Mouse (Mus musculus) G1E (cell line): ENCODE data around the gene Gm9837. TPM values are rescaled to one million over a fixed set of nuclear protein-coding genes. Genes with fewer than 3 reads are reported as not detected.

Source experiments
- ATAC-seq: 2 replicates; pipeline ENCODE4 v1.8.0; 2016; ENCODE audit warnings: mild to moderate bottlenecking; ENCODE audit not compliant: insufficient number of reproducible peaks, poor library complexity, low FRiP score, severe bottlenecking; ENCODE audit errors: extremely low read depth
- DNase-seq: peaks from one replicate; pipeline ENCODE4 v3.0.0; 2012; ENCODE audit warnings: low spot score
- H3K27me3 ChIP-seq: 2 replicates; pipeline ENCODE4 v1.6.1; 2012; ENCODE audit warnings: mild to moderate bottlenecking, low read length, inconsistent platforms; ENCODE audit not compliant: insufficient read depth
- H3K36me3 ChIP-seq: replicated peaks from 2 replicates; pipeline ENCODE3; 2012; ENCODE audit warnings: mild to moderate bottlenecking, inconsistent platforms
- H3K4me1 ChIP-seq: 2 replicates; pipeline ENCODE4 v1.6.1; 2012; ENCODE audit warnings: low read depth, low read length, inconsistent platforms, mixed read lengths; ENCODE audit not compliant: insufficient read depth
- H3K4me3 ChIP-seq: 2 replicates; pipeline ENCODE4 v1.5.1; 2012; ENCODE audit warnings: low read depth, mild to moderate bottlenecking, inconsistent platforms, low read length, moderate library complexity, mixed read lengths
- H3K9me3 ChIP-seq: replicated peaks from 2 replicates; pipeline ENCODE4 v1.6.1; 2012; ENCODE audit warnings: inconsistent platforms
- CTCF ChIP-seq: IDR thresholded peaks from 2 replicates; pipeline ENCODE4 v1.5.1; 2012; ENCODE audit warnings: low read depth, low read length, inconsistent platforms, mixed read lengths
- GATA1 ChIP-seq: IDR thresholded peaks from 2 replicates; pipeline ENCODE4 v1.6.1; 2012; ENCODE audit warnings: borderline replicate concordance, low read length, inconsistent platforms, mixed read lengths
- GATA2 ChIP-seq: IDR thresholded peaks from 2 replicates; pipeline ENCODE4 v1.6.1; 2012; ENCODE audit warnings: low read depth, low read length, inconsistent platforms, borderline replicate concordance
- POLR2AphosphoS5 ChIP-seq: IDR thresholded peaks from 2 replicates; pipeline ENCODE4 v1.6.1; 2012; ENCODE audit warnings: low read depth, low read length, inconsistent platforms; ENCODE audit not compliant: insufficient replicate concordance
- TAL1 ChIP-seq: conservative IDR thresholded peaks from 2 replicates; pipeline ENCODE4 v1.6.1; 2012; ENCODE audit warnings: low read depth, low read length, inconsistent platforms, mixed read lengths
- polyA plus RNA-seq: library from polyadenylated mRNA; stranded (reverse); fragments of >175 nt; gene quantifications from 2 replicates; pipeline ENCODE4 v1.2.3, GENCODE M21; 2012
- total RNA-seq, 2 experiments: library from RNA; stranded (forward) in 1 of 2; stranded (reverse) in 1 of 2; fragments of 200-1000 nt in 1 of 2; fragments of >200 nt in 1 of 2; fragmentation: Nextera tagmentation in 1 of 2; gene quantifications; 2 replicates each; pipeline ENCODE4 v1.2.3; 2014 to 2017

Gene Gm9837
- total and polyA plus RNA-seq, 3 experiments, result 0.16 TPM; not detected in 2

DNA sequence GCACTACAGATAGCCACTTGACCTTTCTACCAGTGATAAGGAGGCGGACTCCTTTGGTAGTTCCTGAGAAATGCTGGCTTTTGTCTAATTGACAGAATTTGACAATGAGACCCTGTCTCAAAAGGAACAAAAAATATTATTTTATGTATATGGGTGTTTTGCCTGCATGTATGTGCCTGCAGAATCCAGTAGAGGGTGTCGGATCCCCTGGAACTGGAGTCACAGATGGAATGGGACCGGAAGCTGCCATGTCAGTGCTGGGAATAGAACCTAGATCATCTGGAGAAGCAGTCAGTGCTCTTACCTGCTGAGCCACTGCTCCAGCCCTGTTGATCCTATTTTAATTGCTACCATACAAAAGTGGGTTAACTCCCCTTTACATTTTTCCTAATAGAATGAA lies 2.4 kb upstream of the Gm9837 start:
- peaks cover 33% of the 10 kb centered on the region for H3K4me1 ChIP-seq
- H3K4me3 ChIP-seq, result no peak overlapping the region
- TF ChIP-seq CTCF (no peak), GATA1 (no peak), POLR2AphosphoS5 (no peak), TAL1 (no peak), GATA2 (no peak)
- DNase-seq (no peak), ATAC-seq (no peak)
- no peaks in the 10 kb centered on the region for H3K36me3 ChIP-seq
- peaks cover 44% of the 10 kb centered on the region for H3K27me3 ChIP-seq
- no peaks in the 10 kb centered on the region for H3K9me3 ChIP-seq

GRCm38 (mm10) chr11:53469294-53469967 lies 848 bp downstream of the Gm9837 start:
- DNase-seq (no peak), ATAC-seq (no peak)
- Histone ChIP-seq H3K27me3 (peaks cover 69% of the 10 kb centered on the region), H3K9me3 (no peaks in the 10 kb centered on the region), H3K4me3 (no peak overlapping the region), H3K4me1 (peaks cover 43% of the 10 kb centered on the region), H3K36me3 (no peaks in the 10 kb centered on the region)
- TF ChIP-seq GATA2, result no peak
- no peak for TF ChIP-seq GATA1
- no peak for TF ChIP-seq CTCF
- no peak for TF ChIP-seq POLR2AphosphoS5
- TF ChIP-seq TAL1, result no peak

- TF ChIP-seq CTCF, result peak; percentile 26; the same call in 1 of the 2 replicates
- no peak for TF ChIP-seq GATA1
- H3K4me3 ChIP-seq, result peak overlapping the region; percentile 48; the same call in 1 of the 2 replicates
- DNase-seq, result no peak
- H3K27me3 ChIP-seq, result peaks cover 71% of the 10 kb centered on the region
- no peaks in the 10 kb centered on the region for H3K36me3 ChIP-seq
- ATAC-seq, result no peak
- H3K4me1 ChIP-seq, result peaks cover 44% of the 10 kb centered on the region
- peaks cover 8% of the 10 kb centered on the region for H3K9me3 ChIP-seq
These were observed 3.9 kb downstream of the Gm9837 start for GRCm38 (mm10) chr11:53466231-53466971.

GRCm38 (mm10) chr11:53463551-53464424 lies 6.5 kb downstream of the Gm9837 start:
- no peak for TF ChIP-seq CTCF
- TF ChIP-seq GATA2, result no peak
- no peak for TF ChIP-seq GATA1
- TF ChIP-seq TAL1, result no peak
- no peak for TF ChIP-seq POLR2AphosphoS5
- Histone ChIP-seq H3K4me3 (peak overlapping the region; percentile 17; the same call in 1 of the 2 replicates), H3K27me3 (peaks cover 58% of the 10 kb centered on the region), H3K36me3 (no peaks in the 10 kb centered on the region), H3K9me3 (peaks cover 8% of the 10 kb centered on the region), H3K4me1 (peaks cover 27% of the 10 kb centered on the region)
- no peak for DNase-seq
- no peak for ATAC-seq

DNA sequence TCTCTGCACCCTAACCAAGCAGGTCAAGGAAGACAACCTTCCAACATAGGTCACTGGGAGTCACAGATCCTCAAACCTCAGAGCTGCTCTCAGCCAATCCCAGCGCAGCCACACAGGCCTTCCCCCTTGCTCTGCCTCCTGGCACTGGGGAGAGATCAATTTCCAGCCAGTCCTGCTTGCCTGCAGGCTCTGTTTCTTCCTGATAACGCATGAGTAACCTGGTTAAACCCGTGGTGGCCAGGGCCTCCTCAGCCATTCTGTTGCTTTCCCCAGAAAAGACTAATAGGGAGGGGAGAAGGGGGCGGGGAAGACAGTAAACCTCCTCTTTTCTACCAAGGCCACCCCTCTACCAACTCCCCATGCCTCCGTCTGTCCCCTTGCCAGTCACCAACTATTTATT lies 8.6 kb downstream of the Gm9837 start:
- TF ChIP-seq CTCF, result no peak
- no peak for TF ChIP-seq POLR2AphosphoS5
- no peak for TF ChIP-seq GATA2
- peak; percentile 30; the same call in 1 of the 2 replicates for TF ChIP-seq TAL1
- TF ChIP-seq GATA1, result no peak
- H3K9me3 ChIP-seq, result peaks cover 8% of the 10 kb centered on the region
- H3K4me3 ChIP-seq, result no peak overlapping the region
- peaks cover 62% of the 10 kb centered on the region for H3K27me3 ChIP-seq
- no peaks in the 10 kb centered on the region for H3K36me3 ChIP-seq
- H3K4me1 ChIP-seq, result peaks cover 29% of the 10 kb centered on the region
- DNase-seq (peak; percentile 52), ATAC-seq (peak; percentile 63)

GRCm38 (mm10) chr11:53460192-53460591 lies 10.1 kb downstream of the Gm9837 start:
- H3K4me3 ChIP-seq, result no peak overlapping the region
- no peak for ATAC-seq
- peaks cover 27% of the 10 kb centered on the region for H3K4me1 ChIP-seq
- TF ChIP-seq CTCF, result no peak
- no peak for TF ChIP-seq TAL1
- no peak for TF ChIP-seq GATA1
- no peak for TF ChIP-seq POLR2AphosphoS5
- no peak for TF ChIP-seq GATA2
- DNase-seq, result no peak
- H3K27me3 ChIP-seq, result peaks cover 62% of the 10 kb centered on the region
- no peaks in the 10 kb centered on the region for H3K36me3 ChIP-seq
- H3K9me3 ChIP-seq, result peaks cover 8% of the 10 kb centered on the region
